Mouse (Mus musculus) cortical plate, adult 2 months (tissue): ENCODE data around the gene Tmem186.

Source experiments
- CTCF ChIP-seq: fragments of 200-500 bp; IDR thresholded peaks from 2 replicates; pipeline ENCODE4 v1.5.1; 2011; ENCODE audit warnings: mild to moderate bottlenecking, control low read depth, low read length; ENCODE audit not compliant: insufficient read depth; ENCODE audit errors: extremely low read depth
- POLR2A ChIP-seq: fragments of 200-500 bp; IDR thresholded peaks from 2 replicates; pipeline ENCODE4 v1.6.1; 2011; ENCODE audit warnings: mild to moderate bottlenecking, low read length, control low read depth; ENCODE audit not compliant: insufficient read depth; ENCODE audit errors: extremely low read depth

DNA sequence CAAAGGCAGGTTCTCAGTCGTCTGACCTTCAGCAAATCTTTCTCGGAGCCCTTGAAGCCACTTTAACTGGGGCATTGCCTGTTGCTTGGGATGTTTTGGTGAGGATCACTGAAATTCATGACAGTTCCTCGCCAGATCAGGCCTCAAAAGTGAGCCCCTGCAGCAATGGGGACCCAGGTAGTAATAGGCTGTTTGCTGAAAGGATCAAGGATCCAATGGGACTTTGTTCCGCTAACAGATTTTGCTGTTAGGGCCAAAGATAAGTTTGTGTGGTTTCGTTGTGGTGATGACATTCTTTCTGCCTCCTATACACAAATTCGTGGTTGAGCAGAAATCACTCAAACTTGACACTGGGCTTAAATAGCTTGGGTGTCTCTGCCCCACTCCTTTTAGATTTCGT, 619 bp upstream of the Tmem186 start:
- TF ChIP-seq CTCF = no peak
- TF ChIP-seq POLR2A = no peak
